ENCODE assay signal across 26 mouse cellular contexts in the genomic region with DNA sequence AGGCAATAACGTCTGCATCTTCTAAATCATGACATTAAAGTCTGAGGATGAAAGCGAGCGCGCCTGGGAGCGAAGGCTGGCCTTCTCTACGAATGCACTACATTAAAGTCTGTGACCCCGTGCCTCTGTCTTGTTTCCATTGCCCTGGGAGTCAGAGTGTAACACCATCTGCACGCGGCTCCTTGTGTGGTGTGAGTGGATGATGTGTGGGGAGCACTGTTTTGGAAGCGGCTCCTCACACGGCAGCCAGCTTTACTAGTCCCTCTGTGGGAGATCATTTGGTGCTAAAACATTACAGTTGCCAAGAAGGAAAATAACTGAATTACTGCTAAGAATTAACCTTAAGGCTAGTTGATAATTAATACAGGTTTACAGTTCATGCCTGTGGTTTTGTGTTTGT. TPM values are rescaled to one million over a fixed set of nuclear protein-coding genes. Genes with fewer than 3 reads are reported as not detected.
A peak's percentile ranks its signal among the peaks of the same experiment; 100 is the strongest.
DNase-seq lines count a peak whose midpoint lies in the region; ATAC-seq and TF ChIP-seq lines count a peak whose summit lies in the region.
"Had no signal": no experiment of that assay in that cellular context is flagged by ENCODE, and none has a peak within 500 bp of the region (broad histone marks: within the 10 kb centered on the region; RNA-seq: fewer than 3 reads in every experiment).

No protein-coding gene starts in this region.

- 94% methylated on average over 11 of the region's 11 CpGs for WGBS in midbrain, postnatal 0 days

- no peaks in the 10 kb centered on the region for H3K27me3 ChIP-seq in midbrain, postnatal 0 days (ENCODE audit: insufficient read depth, low read length)
- H3K27me3 ChIP-seq: CH12.LX; embryonic facial prominence, embryonic 13.5 days; forebrain, embryonic 12.5 days; forebrain, embryonic 15.5 days; hindbrain, embryonic 12.5 days; hindbrain, embryonic 15.5 days had no signal

- DNase-seq in kidney, adult 18-20 months: peak; percentile 57
- DNase-seq in kidney, postnatal 4 days: no peak
- no peak for DNase-seq in layer of hippocampus, adult 2 months (ENCODE audit: low spot score in 2 of 2)
- no peak for DNase-seq in layer of hippocampus, postnatal 14 days (ENCODE audit: low spot score in 2 of 2)
- peak; percentile 48 for DNase-seq in kidney, postnatal 14 days
- DNase-seq in midbrain, postnatal 0 days (ENCODE audit: low spot score): no peak
- no peak for DNase-seq in gastrocnemius, adult 18-20 months (ENCODE audit: low spot score)
- DNase-seq: adrenal gland, adult 2 months; adrenal gland, postnatal 25 days; B cell, adult 2 months; cerebellum, adult 11-12 months; cerebellum, adult 8-10 months; cerebellum, postnatal 36 days; embryo, embryonic 11 days; gastrocnemius, postnatal 10 days; gastrocnemius, postnatal 36 days had no signal

- H3K4me3 ChIP-seq in layer of hippocampus, adult 2 months: no peak overlapping the region
- no peak overlapping the region for H3K4me3 ChIP-seq in midbrain, postnatal 0 days (ENCODE audit: low read depth, low read length)
- H3K4me3 ChIP-seq: embryonic facial prominence, embryonic 10.5 days; embryonic facial prominence, embryonic 13.5 days; erythroblast, embryonic 14.5 days; forebrain, embryonic 12.5 days; forebrain, embryonic 15.5 days; hindbrain, embryonic 12.5 days; hindbrain, embryonic 15.5 days had no signal

- H3K4me2 ChIP-seq in midbrain, postnatal 0 days (ENCODE audit: low read depth, low read length, poor library complexity, severe bottlenecking): no peak overlapping the region
- H3K4me2 ChIP-seq: embryonic facial prominence, embryonic 13.5 days; forebrain, embryonic 12.5 days; forebrain, embryonic 15.5 days; heart, embryonic 11.5 days; hindbrain, embryonic 12.5 days; hindbrain, embryonic 15.5 days had no signal

- H3K9me3 ChIP-seq in midbrain, postnatal 0 days (ENCODE audit: low read length): no peaks in the 10 kb centered on the region
- H3K9me3 ChIP-seq: embryonic facial prominence, embryonic 10.5 days; embryonic facial prominence, embryonic 13.5 days; forebrain, embryonic 12.5 days; forebrain, embryonic 15.5 days; G1E; hindbrain, embryonic 12.5 days; hindbrain, embryonic 15.5 days had no signal

- no peak for TF ChIP-seq CTCF in layer of hippocampus, adult 2 months (conservative IDR thresholded peaks at IDR 0.05)
- no peak for TF ChIP-seq CTCF in midbrain, postnatal 0 days (IDR thresholded peaks at IDR 0.05)

- ATAC-seq in midbrain, postnatal 0 days (ENCODE audit: low FRiP score): no peak
- ATAC-seq: forebrain, embryonic 15.5 days had no signal

- no peak overlapping the region for H3K9ac ChIP-seq in midbrain, postnatal 0 days (replicated peaks; ENCODE audit: low read length, poor library complexity, severe bottlenecking)
- H3K9ac ChIP-seq: embryonic facial prominence, embryonic 13.5 days; forebrain, embryonic 12.5 days; forebrain, embryonic 15.5 days; hindbrain, embryonic 12.5 days; hindbrain, embryonic 15.5 days had no signal

- peaks cover 40% of the 10 kb centered on the region for H3K36me3 ChIP-seq in midbrain, postnatal 0 days (ENCODE audit: insufficient read depth, low read length)

- no peaks in the 10 kb centered on the region for H3K4me1 ChIP-seq in midbrain, postnatal 0 days (ENCODE audit: insufficient read depth, low read length)
- H3K4me1 ChIP-seq: embryonic facial prominence, embryonic 10.5 days; embryonic facial prominence, embryonic 13.5 days; forebrain, embryonic 15.5 days had no signal

- H3K27ac ChIP-seq in layer of hippocampus, adult 2 months: peak overlapping the region; percentile 68; the same call in 1 of the 2 replicates
- H3K27ac ChIP-seq in midbrain, postnatal 0 days (ENCODE audit: low read depth, low read length): no peak overlapping the region
- H3K27ac ChIP-seq: embryonic facial prominence, embryonic 10.5 days; embryonic facial prominence, embryonic 13.5 days; forebrain, embryonic 12.5 days; forebrain, embryonic 15.5 days; hindbrain, embryonic 12.5 days; hindbrain, embryonic 15.5 days had no signal

RNA-seq across cellular contexts. Expression of gene Ckb, which starts 16.4 kb away (rescaled TPM):
- total RNA-seq in layer of hippocampus, adult 2 months (2021): 1,000 to 10,000 TPM; 1,228 to 1,237 TPM
- total RNA-seq in layer of hippocampus, postnatal 14 days (2021): 1,000 to 10,000 TPM; 1,245 to 1,280 TPM
- 1,673 and 2,112 TPM in 2 replicates for total RNA-seq in midbrain, postnatal 0 days (2014; rRNA removed)
- 1,654 and 1,809 TPM in 2 replicates for polyA plus RNA-seq in midbrain, postnatal 0 days (2015; fragmentation: Nextera tagmentation; extraction: Ambion mirVana)
- total RNA-seq in gastrocnemius, adult 18-20 months (2021): 10 to 100 TPM in 1 of 2 experiments, 1 to 10 TPM in 1; 5.9 to 12.2 TPM
- polyA plus RNA-seq: G1E had no signal

RNA-seq across cellular contexts. Expression of gene Trmt61a, which starts 22.2 kb away (rescaled TPM):
- total RNA-seq in layer of hippocampus, adult 2 months (2021): 10 to 100 TPM; 16.7 to 18.0 TPM
- total RNA-seq in layer of hippocampus, postnatal 14 days (2021): 10 to 100 TPM; 15.6 to 17.5 TPM
- total RNA-seq in midbrain, postnatal 0 days (2014; rRNA removed): 23.2 and 27.5 TPM in 2 replicates
- polyA plus RNA-seq in midbrain, postnatal 0 days (2015; fragmentation: Nextera tagmentation; extraction: Ambion mirVana): 8.4 and 8.7 TPM in 2 replicates
- total RNA-seq in gastrocnemius, adult 18-20 months (2021): 1 to 10 TPM; 2.4 to 3.9 TPM

RNA-seq across cellular contexts. Expression of gene Bag5, which starts 57.4 kb away (rescaled TPM):
- 10 to 100 TPM; 50.6 to 50.9 TPM for total RNA-seq in layer of hippocampus, adult 2 months (2021)
- total RNA-seq in layer of hippocampus, postnatal 14 days (2021): 10 to 100 TPM; 42.0 to 44.4 TPM
- 28.7 and 43.5 TPM in 2 replicates for total RNA-seq in midbrain, postnatal 0 days (2014; rRNA removed)
- 68.7 and 70.8 TPM in 2 replicates for polyA plus RNA-seq in midbrain, postnatal 0 days (2015; fragmentation: Nextera tagmentation; extraction: Ambion mirVana)
- 10 to 100 TPM; 16.0 to 16.9 TPM for total RNA-seq in gastrocnemius, adult 18-20 months (2021)

RNA-seq across cellular contexts. Expression of gene Apopt1, which starts 57.4 kb away (rescaled TPM):
- total RNA-seq in layer of hippocampus, adult 2 months (2021): 10 to 100 TPM; 35.7 to 36.8 TPM
- total RNA-seq in layer of hippocampus, postnatal 14 days (2021): 10 to 100 TPM; 38.5 to 40.0 TPM
- 17.9 and 27.8 TPM in 2 replicates for total RNA-seq in midbrain, postnatal 0 days (2014; rRNA removed)
- 63.1 and 67.0 TPM in 2 replicates for polyA plus RNA-seq in midbrain, postnatal 0 days (2015; fragmentation: Nextera tagmentation; extraction: Ambion mirVana)
- total RNA-seq in gastrocnemius, adult 18-20 months (2021): 10 to 100 TPM; 40.5 to 43.5 TPM

Comparison
In these comparisons a context has a peak if more than half of its experiments do, and no peak if none do; other contexts are left out.
1. DNase-seq: peak in kidney, adult 18-20 months (single experiment) and kidney, postnatal 14 days (single experiment); none in kidney, postnatal 4 days (0 of 2), layer of hippocampus, adult 2 months (0 of 2), layer of hippocampus, postnatal 14 days (0 of 2), midbrain, postnatal 0 days (single experiment) and gastrocnemius, adult 18-20 months (single experiment).
2. RNA of gene Ckb, which starts 16.4 kb away (total RNA-seq): 1,673 to 2,112 TPM in midbrain, postnatal 0 days, 1,245 to 1,280 TPM in layer of hippocampus, postnatal 14 days and 1,228 to 1,237 TPM in layer of hippocampus, adult 2 months; 5.9 to 12.2 TPM in gastrocnemius, adult 18-20 months; every median in the first group is over 10 times any median in the second.